Mouse (Mus musculus) G1E-ER4 (cell line): ENCODE data around the gene Insl5. TPM values are rescaled to one million over a fixed set of nuclear protein-coding genes. Genes with fewer than 3 reads are reported as not detected.

ENCODE experiments used
- GATA1 ChIP-seq: IDR thresholded peaks from one replicate; pipeline ENCODE4 v1.8.0; 2012; ENCODE audit warnings: low read length, inconsistent platforms
- polyA plus RNA-seq: library from polyadenylated mRNA; stranded (reverse); fragments of >175 nt; gene quantifications from 2 replicates; pipeline ENCODE4 v1.2.3, GENCODE M21; 2012

Insl5 gene
- polyA plus RNA-seq, 1 experiment, result not detected

GRCm38 (mm10) chr4:103006266-103006665 lies 20.4 kb downstream of the Insl5 start:
- no peak for TF ChIP-seq GATA1

DNA sequence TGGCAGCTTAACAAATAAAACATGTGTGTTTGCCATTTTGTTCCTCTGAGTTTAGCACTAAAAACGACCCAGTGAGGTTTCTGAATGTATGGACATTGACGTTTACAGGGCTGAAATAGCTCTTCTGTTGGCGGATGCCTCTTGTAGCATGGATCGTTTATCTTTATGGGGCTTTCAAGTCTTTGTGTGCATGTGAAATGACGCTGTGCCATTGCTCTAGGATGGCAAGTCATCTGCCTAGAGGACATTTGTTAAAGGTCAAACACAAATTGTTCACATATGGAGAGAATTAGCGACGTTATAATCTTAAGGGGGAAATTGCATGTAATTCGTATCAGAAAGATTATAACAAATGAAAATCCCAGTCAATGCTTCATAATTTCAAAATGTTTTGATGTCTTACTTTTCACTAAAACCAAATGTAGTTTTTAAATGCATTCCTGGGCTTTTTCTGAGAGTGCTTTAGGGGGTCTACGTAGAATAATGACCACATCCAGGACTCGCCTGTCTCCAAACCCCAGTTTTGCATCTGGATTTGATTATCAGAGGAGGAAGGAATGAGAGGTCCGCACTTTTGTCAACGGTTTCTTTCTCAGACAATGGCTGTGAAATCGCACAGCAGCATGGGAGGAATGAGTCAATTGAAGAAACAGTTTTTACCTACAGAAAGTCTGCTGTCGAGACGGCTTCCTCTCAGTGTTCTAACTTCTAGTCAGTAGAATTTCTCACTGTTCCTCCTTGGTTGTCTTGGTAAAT lies 21.3 kb downstream of the Insl5 start:
- TF ChIP-seq GATA1, result no peak

GRCm38 (mm10) chr4:103004681-103005080 lies 22.0 kb downstream of the Insl5 start:
- TF ChIP-seq GATA1, result no peak

DNA sequence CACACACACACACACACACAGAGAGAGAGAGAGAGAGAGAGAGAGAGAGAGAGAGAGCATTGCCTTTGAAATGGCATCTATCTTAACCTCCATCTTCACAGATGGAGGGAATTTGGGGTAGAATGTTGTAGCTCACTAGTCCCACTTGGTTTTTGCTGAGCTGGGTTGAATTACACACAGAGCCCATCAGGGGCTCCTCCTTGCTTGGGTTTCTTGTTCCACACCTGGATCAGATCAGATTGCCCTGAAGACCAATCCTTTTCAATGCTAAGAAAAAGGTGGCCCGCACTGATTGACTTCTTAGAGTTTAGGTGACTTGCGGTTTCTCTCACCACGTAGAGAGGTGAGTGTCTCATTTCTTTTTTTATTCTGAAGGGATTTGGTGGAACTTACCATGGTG lies 35.0 kb downstream of the Insl5 start:
- no peak for TF ChIP-seq GATA1

GRCm38 (mm10) chr4:102990595-102991340 lies 35.9 kb downstream of the Insl5 start:
- TF ChIP-seq GATA1, result no peak

GRCm38 (mm10) chr4:102990016-102990415 lies 36.6 kb downstream of the Insl5 start:
- TF ChIP-seq GATA1, result no peak

DNA sequence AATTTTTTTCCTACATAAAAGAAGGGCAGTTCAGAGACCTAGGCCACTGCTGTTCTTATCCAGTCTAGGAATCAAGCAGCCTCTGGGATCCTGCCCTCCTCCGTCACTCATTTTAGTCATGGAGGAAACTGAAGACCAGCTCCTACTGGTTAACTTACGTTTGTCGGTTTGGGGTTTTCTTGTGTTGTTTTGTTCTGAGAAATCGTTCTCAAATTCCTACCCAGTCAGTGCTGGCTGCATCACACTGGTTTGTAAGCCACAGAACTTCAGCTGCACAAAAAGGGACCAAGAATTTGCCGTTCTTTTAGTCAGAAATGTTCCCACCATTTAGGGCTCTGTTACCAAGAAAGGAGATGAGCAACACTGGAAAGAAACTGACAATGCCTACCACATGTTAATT lies 37.3 kb downstream of the Insl5 start:
- no peak for TF ChIP-seq GATA1

DNA sequence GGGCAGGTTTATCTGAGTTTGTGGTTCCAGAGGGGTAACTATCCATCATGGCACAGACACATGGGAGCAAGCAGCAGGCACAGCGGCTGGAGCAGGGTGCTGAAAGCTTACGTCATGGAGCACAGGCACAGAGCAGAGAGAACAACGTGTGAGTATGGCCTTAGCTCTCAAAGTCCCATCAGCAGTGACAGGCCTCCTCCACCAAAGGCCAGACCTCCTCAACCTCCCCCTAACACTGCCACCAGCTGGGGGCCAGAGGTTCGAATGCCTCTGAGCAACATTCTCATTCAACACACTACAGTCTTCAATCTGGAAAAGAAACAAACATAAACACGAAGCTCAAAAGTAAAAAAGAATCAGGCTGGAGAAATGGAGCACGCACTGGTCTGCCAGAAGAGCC lies 38.1 kb downstream of the Insl5 start:
- TF ChIP-seq GATA1, result no peak

DNA sequence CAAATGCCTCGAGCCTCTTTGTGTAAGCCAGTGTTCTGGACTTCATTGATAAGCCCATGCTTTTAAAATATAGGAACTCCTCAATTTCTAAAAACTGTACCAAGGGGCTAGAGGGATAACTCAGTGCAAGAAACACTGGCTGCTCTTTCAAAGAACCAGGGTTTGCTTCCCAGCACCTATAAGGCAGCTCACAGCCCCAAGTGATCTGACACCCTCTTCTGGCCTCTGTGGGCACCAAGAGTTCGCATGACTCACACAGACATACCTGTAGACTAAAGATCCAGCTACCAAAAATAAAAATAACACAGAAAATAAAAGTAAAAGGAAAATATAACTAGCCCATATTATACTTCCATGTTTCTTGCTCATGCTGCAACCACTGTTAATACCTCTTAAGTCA lies 38.9 kb downstream of the Insl5 start:
- no peak for TF ChIP-seq GATA1

DNA sequence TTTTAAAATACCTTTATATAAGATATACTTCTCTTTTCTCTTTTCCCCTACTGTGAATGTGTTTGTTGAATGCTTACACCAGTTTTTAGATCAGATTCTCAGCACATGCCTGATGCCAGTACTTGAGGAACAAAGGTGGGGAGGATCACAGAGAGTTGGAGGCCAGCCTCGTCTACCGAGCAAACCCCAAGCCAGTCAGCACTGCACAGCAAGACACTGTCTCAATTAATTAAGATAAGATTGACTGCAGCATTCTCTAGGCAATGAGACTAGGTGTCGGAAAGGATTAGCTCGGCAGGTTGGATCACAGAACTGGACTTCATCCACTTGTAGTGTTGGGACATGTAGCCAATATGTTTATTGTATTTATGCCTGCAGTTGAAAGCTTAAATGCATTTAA lies 39.3 kb downstream of the Insl5 start:
- TF ChIP-seq GATA1, result no peak

DNA sequence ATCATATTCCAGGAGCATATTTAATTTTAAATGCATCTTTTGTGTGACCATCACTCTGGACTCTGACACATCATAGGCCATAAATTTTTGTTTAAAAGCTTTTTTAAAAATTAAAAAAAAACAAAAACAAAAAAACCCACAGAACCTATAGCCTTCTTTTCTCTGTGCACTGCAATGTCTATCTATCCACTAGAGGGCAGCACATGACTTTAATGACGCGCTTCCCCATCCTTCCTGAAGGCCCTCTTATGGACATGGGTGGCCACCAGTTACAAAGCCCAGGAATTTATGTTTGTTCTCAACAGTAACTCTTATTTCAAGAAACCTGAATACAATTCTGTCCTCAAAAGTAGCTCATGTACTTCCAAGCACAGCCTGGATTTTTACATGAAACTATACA lies 39.7 kb downstream of the Insl5 start:
- TF ChIP-seq GATA1, result no peak

- no peak for TF ChIP-seq GATA1
Measured at GRCm38 (mm10) chr4:102986173-102986572, 40.5 kb downstream of the Insl5 start.

GRCm38 (mm10) chr4:102981709-102982108 lies 44.9 kb downstream of the Insl5 start:
- TF ChIP-seq GATA1, result no peak

GRCm38 (mm10) chr4:102979385-102979784 lies 47.3 kb downstream of the Insl5 start:
- TF ChIP-seq GATA1, result no peak

DNA sequence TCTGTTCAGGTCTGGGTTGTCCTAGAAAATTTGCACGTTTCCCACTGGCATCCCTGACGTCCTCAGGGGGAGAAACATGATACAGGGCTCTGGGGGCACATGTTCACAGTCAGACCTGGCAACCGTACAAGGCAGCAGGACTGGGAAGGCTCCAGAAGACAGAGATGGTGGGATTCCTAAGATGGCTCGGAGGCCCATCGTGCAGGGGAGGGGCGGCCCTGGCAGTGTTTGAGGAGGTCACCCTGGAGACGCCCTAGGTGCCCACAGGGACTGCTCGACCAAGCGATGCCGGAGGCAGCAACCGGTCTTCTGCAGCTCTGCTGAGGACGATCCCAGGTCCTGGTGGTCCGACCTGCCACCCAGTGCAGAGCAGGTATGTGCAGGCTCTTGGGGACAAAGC lies 48.2 kb downstream of the Insl5 start, which contains the start of gene Tctex1d1:
Gene Tctex1d1, plus strand, starts transcription at position 167 of the 400 bp plus-strand sequence.
- no peak for TF ChIP-seq GATA1

- TF ChIP-seq GATA1, result no peak
Measured at GRCm38 (mm10) chr4:102977778-102978321, 48.8 kb downstream of the Insl5 start.
